Comparison of ENCODE assay signal across 15 mouse cellular contexts in the genomic region with DNA sequence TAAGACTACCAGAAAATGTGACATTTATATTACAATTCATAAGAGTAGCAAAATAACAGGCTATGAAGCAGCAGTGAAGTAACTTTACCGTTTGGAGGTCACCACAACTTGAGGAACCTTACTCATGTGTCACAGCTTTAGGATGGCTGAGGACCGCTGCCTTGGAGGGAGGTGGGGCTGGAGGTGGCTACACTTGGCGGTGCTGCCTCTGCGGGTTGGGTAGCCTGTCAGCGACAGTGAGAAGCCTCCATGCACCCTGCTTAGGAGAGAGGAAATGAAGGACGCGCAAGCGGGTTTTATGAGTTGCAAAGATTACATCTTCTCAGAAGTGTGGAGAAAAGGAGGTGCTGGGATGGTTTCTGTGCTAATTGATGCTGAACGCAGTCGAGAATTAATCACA.
"Had no signal": no experiment of that assay in that cellular context is flagged by ENCODE, and none has a peak within 500 bp of the region (broad histone marks: within the 10 kb centered on the region; RNA-seq: fewer than 3 reads in every experiment).

No protein-coding gene starts in this region.

- H3K27ac ChIP-seq: kidney, postnatal 0 days; left cerebral cortex, adult 2 months; liver, embryonic 13.5 days; midbrain, embryonic 12.5 days; midbrain, embryonic 15.5 days; stomach, embryonic 15.5 days had no signal

- H3K4me2 ChIP-seq: liver, embryonic 13.5 days; midbrain, embryonic 12.5 days; midbrain, embryonic 15.5 days; stomach, embryonic 15.5 days had no signal

- ATAC-seq: midbrain, embryonic 15.5 days had no signal

- H3K9me3 ChIP-seq: midbrain, embryonic 12.5 days; midbrain, embryonic 15.5 days; stomach, embryonic 15.5 days had no signal

- H3K36me3 ChIP-seq: midbrain, embryonic 12.5 days had no signal

- H3K4me3 ChIP-seq: left cerebral cortex, adult 2 months; liver, embryonic 13.5 days; midbrain, embryonic 12.5 days; midbrain, embryonic 15.5 days; stomach, embryonic 15.5 days had no signal

- H3K27me3 ChIP-seq: liver, embryonic 13.5 days; midbrain, embryonic 12.5 days; midbrain, embryonic 15.5 days; stomach, embryonic 15.5 days had no signal

- H3K9ac ChIP-seq: liver, embryonic 13.5 days; midbrain, embryonic 12.5 days; midbrain, embryonic 15.5 days; stomach, embryonic 15.5 days had no signal

- DNase-seq: kidney, adult 2 months; kidney, postnatal 25 days; layer of hippocampus, postnatal 36 days; liver, embryonic 13.5 days; lung, adult 2 months; lung, postnatal 14 days; lung, postnatal 4 days; right cerebral cortex, postnatal 25 days; spleen, adult 18-20 months; thymus, postnatal 4 days had no signal

- H3K4me1 ChIP-seq: stomach, embryonic 15.5 days had no signal
